Mouse (Mus musculus): ENCODE measurements around the gene Fam213b.

GRCm38 (mm10) chr4:154861967-154862366, 37.0 kb downstream of the Fam213b start:
- TF ChIP-seq TAL1 (IDR thresholded peaks at IDR 0.05; ENCODE audit: low read length) (no peak), GATA1 (IDR thresholded peaks at IDR 0.05; ENCODE audit: low read length) (no peak)
